Mouse (Mus musculus): ENCODE measurements around the gene Ccdc9b. TPM values are rescaled to one million over a fixed set of nuclear protein-coding genes. Genes with fewer than 3 reads are reported as not detected.

Gene Ccdc9b
- polyA plus RNA-seq, 1 experiment from 2014 or later, result 0.83 TPM

Other genes starting within 250 kb of the Ccdc9b start
- gene Bmf, start 213.0 kb downstream of the Ccdc9b start, polyA plus RNA-seq (2015; fragmentation: Nextera tagmentation; extraction: Ambion mirVana), result 4.1 and 4.3 TPM in 2 replicates
- 78.0 and 79.2 TPM in 2 replicates for gene Bub1b, start 164.4 kb downstream of the Ccdc9b start, polyA plus RNA-seq (2015; fragmentation: Nextera tagmentation; extraction: Ambion mirVana)
- gene Pak6, start 99.4 kb downstream of the Ccdc9b start, polyA plus RNA-seq (2015; fragmentation: Nextera tagmentation; extraction: Ambion mirVana), result 2.2 and 2.7 TPM in 2 replicates
- 0.07 TPM in 1 of 2 replicates, not detected in the other for gene Ankrd63, start 58.7 kb downstream of the Ccdc9b start, polyA plus RNA-seq (2015; fragmentation: Nextera tagmentation; extraction: Ambion mirVana)
- 0.47 and 0.55 TPM in 2 replicates for gene Plcb2, start 34.2 kb downstream of the Ccdc9b start, polyA plus RNA-seq (2015; fragmentation: Nextera tagmentation; extraction: Ambion mirVana)
- 12.7 and 13.1 TPM in 2 replicates for gene Inafm2, start 16.9 kb downstream of the Ccdc9b start, polyA plus RNA-seq (2015; fragmentation: Nextera tagmentation; extraction: Ambion mirVana)
- gene Phgr1, start 10.1 kb upstream of the Ccdc9b start, polyA plus RNA-seq (2015; fragmentation: Nextera tagmentation; extraction: Ambion mirVana), result 2.0 TPM in 1 of 2 replicates, not detected in the other
- 0.34 and 0.51 TPM in 2 replicates for gene Disp2, start 17.1 kb upstream of the Ccdc9b start, polyA plus RNA-seq (2015; fragmentation: Nextera tagmentation; extraction: Ambion mirVana)
- 99.6 and 115 TPM in 2 replicates for gene Knstrn, start 51.3 kb upstream of the Ccdc9b start, polyA plus RNA-seq (2015; fragmentation: Nextera tagmentation; extraction: Ambion mirVana)
- 84.8 and 86.6 TPM in 2 replicates for gene Ivd, start 99.3 kb upstream of the Ccdc9b start, polyA plus RNA-seq (2015; fragmentation: Nextera tagmentation; extraction: Ambion mirVana)
- gene Bahd1, start 137.7 kb upstream of the Ccdc9b start, polyA plus RNA-seq (2015; fragmentation: Nextera tagmentation; extraction: Ambion mirVana), result 4.0 and 4.1 TPM in 2 replicates
- 48.8 and 54.9 TPM in 2 replicates for gene Chst14, start 163.8 kb upstream of the Ccdc9b start, polyA plus RNA-seq (2015; fragmentation: Nextera tagmentation; extraction: Ambion mirVana)